Mouse (Mus musculus): Measurements from ENCODE around the gene Rapgef5.

DNA sequence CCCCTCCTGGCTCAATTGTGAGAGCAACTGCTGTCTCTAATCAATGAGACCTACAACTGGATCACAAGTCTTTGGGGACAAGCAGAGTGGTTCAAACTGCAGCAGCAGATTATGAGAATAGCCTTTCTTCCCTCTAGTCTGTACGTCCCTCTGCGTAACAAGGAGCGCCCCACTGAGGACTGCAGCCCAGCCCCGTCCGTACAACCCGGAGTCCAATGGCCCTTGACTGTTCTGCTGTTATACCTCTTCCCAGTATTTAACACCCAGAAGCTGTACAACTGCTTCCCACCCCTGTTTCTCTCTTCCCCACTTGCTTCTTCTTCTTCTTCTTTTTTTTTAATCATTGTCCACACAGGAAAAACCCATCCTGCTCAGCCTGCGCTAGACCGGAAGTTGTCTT, 186.0 kb downstream of the Rapgef5 start:
- TF ChIP-seq USF1 (IDR thresholded peaks at IDR 0.05; ENCODE audit: low read depth) (no peak), CEBPB (IDR thresholded peaks at IDR 0.05; ENCODE audit: low read depth) (no peak), CTCF (IDR thresholded peaks at IDR 0.05; ENCODE audit: control insufficient read depth, insufficient read depth, insufficient read length) (no peak), MAX (IDR thresholded peaks at IDR 0.05) (no peak), MYOG (IDR thresholded peaks at IDR 0.05; ENCODE audit: control insufficient read depth, extremely low read depth, insufficient read length) (no peak), MYOD1 (IDR thresholded peaks at IDR 0.05; ENCODE audit: control insufficient read depth, insufficient read length, low read depth) (no peak), FOSL1 (IDR thresholded peaks at IDR 0.05; ENCODE audit: insufficient read depth, low read length, poor library complexity, severe bottlenecking) (no peak)
